Mouse (Mus musculus) urinary bladder, adult 18-20 months (tissue): ENCODE results near the gene Ccpg1.

Source experiments
- DNase-seq, 2 experiments: peaks; one replicate each; pipeline ENCODE4 v3.0.0; 2022; ENCODE audit warnings: low spot score in 2 of 2, mixed read lengths in 2 of 2

Gene Ccpg1

DNA sequence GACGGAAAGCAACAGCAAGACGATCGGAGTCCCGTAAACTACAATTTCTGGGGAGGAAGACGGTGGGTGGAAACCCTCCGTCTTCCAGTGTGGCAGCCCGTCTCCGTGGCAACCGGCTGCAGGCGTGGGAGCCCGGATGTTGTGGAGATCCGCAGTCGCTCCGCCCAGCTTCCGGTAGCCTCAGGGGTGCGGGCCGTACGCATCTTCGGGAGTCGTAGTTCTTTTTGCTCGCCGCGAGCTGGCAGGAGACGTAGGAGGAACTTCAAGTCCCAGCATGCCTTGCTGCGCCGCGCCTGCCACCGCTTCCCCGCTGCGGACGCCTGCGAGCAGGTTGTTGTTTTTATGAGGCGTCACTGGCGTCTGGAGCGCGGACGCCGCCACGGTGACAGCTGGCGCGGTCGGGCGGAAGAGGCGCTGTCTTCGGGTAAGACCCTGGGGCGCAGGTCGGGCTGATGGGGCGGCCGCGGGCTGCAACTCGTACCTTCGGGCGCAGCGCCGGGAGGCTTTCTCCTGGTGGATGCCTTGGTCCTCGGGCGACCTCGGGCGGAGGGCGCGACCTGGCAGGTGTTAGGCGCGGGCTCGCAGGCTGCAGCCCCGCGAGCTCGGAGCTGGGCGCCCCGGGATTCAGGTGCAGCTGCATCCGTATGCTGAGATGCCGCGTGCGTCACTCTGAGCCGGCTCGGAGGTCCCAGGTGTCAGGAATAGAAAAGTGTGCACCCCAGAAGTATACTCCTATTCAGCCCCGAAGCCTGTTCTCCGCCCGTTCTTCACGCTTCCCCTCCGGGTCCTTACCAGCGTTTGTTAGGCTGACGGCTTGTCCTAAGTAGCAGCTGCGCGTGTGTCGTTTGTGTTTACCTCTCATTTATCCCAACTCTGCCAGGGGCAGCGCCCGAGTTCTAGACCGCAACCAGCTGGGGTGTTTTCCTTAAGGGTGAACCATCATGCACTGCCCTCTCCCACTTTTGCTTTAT, at the start of gene Ccpg1, which contains the start of gene Ccpg1os:
Gene Ccpg1, plus strand, starts transcription at position 180 of the 971 bp plus-strand sequence.
Gene Ccpg1os, minus strand, starts transcription at position 133 of the 971 bp plus-strand sequence.
- peak; percentile 84 to 96 for DNase-seq

- no peak for DNase-seq
Measured at GRCm38 (mm10) chr9:72936301-72936700, 48.9 kb upstream of the Ccpg1 start.

GRCm38 (mm10) chr9:72943424-72943823, 41.8 kb upstream of the Ccpg1 start:
- DNase-seq = no peak

GRCm38 (mm10) chr9:72944286-72944685, 40.9 kb upstream of the Ccpg1 start:
- no peak for DNase-seq

DNA sequence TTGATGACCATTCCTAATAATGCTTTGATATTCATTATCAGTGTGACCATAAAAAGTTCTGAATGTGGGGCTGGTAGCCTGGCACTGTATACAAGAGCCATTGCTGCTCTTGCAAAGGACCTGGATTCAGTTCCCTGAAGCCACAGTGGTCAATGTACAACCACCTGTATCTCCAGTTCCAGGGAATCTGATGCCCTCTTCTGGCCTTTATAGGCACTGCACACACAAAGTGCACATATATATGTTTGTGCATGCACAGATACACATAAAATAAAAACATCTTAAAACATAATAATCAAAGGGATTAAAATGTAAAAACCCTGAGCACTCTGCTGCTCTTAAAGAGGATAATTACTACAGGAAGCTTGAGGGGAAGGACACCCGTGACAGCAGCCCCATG, 38.2 kb upstream of the Ccpg1 start:
- no peak for DNase-seq

DNA sequence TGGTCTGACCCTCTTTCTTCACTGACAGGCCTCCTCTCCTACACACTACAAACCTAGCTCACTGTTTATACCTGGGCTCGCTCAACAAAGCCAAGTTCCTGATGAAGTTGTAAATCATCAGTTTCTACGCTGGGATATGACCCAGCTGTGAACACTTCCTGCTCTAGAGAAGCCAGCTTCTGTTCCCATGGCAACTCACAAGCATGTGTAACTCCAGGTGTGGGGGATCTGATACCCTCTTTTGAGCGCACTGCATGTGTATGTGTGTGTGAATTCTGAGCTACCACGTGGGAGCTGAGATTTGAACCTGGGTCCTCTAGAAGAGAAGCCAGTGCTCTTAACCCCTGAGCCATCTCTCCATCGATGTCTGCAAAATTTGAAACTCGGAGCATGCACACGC, 35.7 kb upstream of the Ccpg1 start:
- no peak for DNase-seq

DNA sequence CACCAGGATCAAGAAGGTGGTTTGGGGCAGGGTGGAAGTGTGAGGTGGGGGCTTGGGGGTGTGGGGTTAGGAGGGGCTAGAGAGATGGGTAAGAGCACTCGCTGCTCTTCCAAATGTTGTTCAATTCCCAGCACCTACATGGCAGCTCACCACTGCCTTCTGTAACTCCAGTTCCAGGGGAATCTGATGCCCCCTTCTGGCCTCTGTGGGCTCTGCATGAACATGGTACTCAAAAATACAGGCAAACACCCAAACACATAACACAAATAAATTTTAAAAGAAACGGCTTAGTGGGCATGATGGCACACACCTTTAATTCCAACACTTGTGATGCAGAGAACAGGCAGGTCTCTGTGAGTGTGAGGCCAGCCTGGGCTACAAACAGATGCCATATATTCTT, 30.5 kb upstream of the Ccpg1 start:
- no peak for DNase-seq

- no peak for DNase-seq
Measured at GRCm38 (mm10) chr9:72955546-72955945, 29.7 kb upstream of the Ccpg1 start.

DNA sequence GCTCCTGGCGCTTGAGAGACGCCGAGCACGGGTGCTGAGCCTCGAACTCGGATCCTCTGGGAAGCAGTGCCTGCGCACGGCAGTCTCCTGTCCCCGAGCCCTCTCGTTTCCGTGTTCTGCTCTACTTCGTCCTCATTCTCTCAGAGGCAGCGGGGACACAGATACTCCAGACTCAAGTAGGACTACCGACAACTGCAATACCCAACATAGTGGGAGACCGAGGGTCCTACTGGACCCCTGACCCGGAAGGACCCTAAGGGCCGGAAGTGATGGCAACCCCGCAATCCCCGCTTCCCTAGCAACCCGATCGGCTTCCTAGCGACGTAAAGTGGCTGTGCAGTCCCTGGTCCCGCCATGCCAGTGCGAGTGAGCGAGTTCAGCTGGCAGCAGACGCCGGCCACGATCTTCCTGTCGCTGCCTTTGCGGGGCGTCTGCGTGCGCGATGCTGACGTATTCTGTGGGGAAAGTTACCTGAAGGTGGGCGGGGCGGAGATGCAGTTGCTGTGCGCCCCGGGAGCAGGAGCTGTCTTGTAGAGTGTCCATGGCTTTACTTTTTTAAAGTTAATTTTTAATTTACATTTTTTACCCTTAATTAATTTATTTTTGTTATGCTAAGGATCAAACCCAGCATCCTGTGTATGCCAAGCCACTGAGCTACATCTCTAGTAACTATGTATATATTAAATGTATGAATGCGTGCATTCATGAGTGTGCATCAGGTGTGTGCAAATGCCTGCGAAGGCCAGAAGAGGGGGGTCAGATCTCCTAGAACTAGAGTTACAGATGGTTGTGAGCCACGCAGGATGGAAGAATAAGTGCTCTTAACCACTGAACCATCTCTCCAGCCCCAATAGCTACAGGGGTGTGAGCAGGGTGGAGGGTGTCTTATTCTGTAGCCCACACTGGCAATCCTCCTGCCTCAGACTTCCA, 26.4 kb upstream of the Ccpg1 start, which contains the start of the genes Dyx1c1 and Gm44503:
Gene Dyx1c1, plus strand, starts transcription at position 265 of the 930 bp plus-strand sequence.
Gene Gm44503, plus strand, starts transcription at position 332 of the 930 bp plus-strand sequence.
- DNase-seq = peak; percentile 51 to 62

GRCm38 (mm10) chr9:72961346-72961745, 23.9 kb upstream of the Ccpg1 start:
- no peak for DNase-seq

- DNase-seq = no peak
Measured at GRCm38 (mm10) chr9:72961959-72962358, 23.3 kb upstream of the Ccpg1 start.

DNA sequence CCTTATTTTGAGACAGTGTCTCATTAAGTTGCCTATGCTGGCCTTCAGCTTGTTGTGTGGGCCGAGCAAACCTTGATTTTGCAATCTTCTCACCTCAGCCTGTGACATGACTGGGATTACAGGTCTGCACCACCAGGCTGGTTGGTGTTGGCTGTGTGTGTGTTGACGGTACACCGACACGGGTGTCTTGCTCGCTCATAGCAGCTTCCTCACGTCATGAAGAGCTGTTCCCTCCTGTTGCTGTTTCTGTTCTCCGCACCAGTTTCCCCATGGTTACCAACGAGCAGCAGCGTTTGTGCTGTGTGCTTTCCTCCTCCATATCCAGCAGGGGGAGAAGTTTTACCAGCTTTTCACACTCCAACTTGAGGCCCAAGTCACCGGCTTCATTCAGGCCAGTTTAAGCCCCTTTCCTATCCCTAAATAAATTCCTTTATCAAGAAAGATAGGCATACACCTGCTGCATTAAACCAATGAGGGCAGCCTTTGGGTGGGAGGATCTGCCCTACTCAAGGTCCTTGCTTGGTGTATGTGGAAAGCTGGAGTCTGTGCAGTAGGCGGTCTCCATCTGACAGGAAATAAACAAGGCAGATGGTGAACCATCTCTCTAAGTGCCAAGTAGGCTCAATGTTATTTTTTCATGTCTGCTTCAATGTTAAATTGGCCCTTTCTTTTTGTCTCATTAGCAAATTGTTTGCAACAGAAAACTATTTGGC, 16.7 kb upstream of the Ccpg1 start:
- peak; percentile 10 to 27 for DNase-seq

DNA sequence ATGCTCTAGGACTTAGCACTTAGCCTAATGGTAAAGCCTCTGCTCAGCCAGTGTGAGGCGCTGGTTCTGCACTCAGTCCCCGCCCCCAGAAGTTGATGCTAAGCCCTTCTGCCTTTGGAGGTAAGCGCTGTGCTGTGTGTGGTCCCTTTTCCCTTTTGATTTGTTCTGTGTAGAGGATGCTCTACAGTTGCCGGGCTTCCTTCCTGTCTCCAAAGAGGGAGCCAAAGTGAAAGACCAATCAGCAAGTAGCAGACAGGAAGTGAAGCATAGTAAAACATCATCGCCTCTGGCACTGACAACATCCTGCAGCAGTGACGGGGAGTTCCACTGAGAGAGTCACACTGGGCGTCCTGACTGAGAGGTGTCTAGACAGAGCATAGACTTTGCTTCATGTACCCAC, 15.4 kb upstream of the Ccpg1 start:
- DNase-seq = no peak

- no peak for DNase-seq
Measured at GRCm38 (mm10) chr9:72972435-72972834, 12.8 kb upstream of the Ccpg1 start.

GRCm38 (mm10) chr9:72972984-72973383, 12.2 kb upstream of the Ccpg1 start:
- DNase-seq = no peak

- no peak for DNase-seq
Measured at GRCm38 (mm10) chr9:72974734-72975133, 10.5 kb upstream of the Ccpg1 start.

- no peak for DNase-seq
Measured at GRCm38 (mm10) chr9:72975242-72975641, 10.0 kb upstream of the Ccpg1 start.

DNA sequence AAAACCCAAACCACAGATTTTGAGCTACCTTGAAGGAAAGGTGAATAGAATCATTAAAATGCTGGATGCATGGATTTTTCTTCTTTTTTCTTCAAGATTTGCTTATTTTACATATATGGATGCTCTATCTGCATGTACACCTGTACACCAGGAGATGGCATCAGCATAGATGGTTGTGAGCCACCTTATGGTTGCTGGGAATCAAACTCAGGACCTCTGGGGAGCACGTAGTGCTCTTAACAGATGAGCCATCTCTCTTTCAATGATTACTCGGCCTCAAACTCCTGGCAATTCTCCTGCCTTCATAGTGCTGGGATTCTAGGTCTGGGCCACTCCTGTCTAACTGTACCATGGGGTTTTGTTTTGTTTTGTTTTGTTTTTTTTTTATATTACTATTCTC, 2.2 kb upstream of the Ccpg1 start:
- DNase-seq = no peak

DNA sequence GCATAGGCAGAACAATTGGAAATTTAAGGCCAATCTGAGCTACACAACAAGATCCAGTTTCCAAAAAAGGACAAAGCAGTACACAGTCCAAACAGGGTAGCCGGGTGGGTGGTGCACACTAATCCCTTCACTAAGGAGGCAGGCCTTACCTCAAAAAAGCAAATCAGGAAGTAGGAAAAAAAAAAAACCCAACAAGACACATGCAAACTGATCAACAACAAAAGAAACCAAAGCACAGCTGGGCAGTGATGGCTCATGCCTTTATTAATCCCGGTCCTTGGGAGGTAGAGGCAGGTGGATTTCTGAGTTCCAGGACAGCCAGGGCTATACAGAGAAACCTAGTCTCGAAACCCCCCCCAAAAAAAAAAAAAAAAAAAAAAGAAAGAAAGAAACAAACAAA, 2.5 kb downstream of the Ccpg1 start:
- DNase-seq = no peak

DNA sequence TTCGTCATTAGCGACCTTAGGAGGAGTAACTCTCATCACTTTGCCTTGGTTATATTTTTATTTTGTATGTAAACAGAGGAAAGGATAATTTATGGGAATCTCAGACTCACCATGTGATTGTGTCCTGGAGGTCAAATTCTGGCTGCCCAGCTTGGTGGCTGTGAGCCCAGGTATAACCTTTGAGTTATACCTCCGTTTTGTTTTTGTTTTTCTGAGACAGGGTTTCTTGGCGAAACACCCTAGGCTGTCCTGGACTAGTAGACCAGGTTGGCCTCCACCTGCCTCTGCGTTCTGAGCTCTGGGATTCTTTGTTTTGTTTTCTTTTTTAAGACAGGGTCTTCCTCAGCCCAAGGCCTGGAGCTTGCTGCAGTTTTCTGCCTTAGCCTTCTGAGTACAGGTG, 3.5 kb downstream of the Ccpg1 start:
- DNase-seq = no peak

GRCm38 (mm10) chr9:72991420-72991819, 6.2 kb downstream of the Ccpg1 start:
- DNase-seq = no peak
